Mouse (Mus musculus): ENCODE measurements at regions not wholly inside any gene's neighbourhood (a gene's known extent, or its start where the extent isn't known, plus 50 kb on each side); places are given as distances from the start of the nearest gene placed in this dataset.
A peak's percentile ranks its signal among the peaks of the same experiment; 100 is the strongest.
"Not testable (repeated sequence)": the region's sequence is repeated elsewhere in the genome, so short reads cannot be mapped to it uniquely, and the experiment has no call there.

DNA sequence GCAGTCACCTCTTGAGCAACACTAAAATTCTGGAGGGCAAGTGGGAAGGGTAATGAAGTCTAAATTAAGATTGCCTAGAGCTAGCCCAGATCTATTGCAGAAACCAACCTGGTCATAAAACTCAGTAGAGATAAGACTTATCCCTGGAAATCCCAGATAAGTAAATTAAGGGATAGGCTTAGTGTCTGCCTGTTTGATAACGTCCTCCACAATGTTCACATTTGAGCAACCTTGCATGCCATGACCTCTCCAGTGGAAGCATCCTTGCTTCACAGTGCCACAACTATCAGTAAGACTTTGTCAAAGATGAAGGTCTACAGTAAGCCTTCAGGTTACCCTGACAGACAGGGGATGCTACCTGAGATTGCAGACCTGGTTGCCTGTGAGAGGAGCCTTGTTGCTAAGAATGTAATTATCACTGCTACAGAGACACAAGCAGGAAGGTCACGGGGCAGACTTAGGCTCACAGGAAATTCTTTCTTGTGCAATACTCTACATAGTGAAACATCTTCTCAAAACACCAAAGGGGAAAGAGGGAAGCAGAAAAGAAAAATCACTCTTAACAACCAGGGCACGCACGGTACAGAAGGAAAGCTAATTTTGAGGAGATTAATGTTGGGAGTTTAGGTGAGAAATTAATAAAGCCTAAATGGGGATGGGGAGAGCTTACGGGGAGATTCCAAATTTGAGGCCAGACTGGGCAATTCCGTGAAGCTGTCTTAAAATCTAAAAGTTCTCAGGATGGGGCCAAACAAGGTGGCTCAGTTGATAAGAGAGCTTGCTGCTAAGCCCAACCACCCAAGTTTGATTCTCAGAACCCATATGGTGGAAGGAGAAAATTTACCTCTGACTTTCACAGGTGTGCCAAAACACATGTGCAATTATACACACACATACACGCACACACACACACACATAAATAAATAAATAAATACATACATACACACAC is 56.9 kb upstream of the Prdm9 start:
- DNase-seq (ENCODE audit: low read depth, low spot score) = peak; percentile 19

DNA sequence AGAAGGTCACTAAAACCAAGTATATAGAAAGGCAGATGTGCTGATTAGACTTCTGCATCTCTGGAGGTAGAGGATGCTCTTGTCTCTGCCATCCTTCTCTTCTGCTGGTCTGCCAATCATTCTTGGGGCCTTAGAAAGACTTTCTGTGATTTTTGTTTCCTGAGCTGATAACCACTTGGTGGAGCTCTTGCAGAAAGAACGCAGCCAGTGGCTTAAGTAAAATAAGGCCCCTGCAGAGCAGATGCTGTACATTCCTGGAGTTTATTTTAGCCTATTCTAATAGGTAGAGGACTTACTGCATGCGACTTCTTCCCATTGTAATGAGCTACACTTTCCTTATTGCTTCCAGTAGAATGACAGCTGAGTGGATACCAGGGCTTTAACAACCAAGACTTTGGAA is 58.8 kb upstream of the Prdm9 start:
- no peak for DNase-seq (ENCODE audit: low read depth, low spot score)

DNA sequence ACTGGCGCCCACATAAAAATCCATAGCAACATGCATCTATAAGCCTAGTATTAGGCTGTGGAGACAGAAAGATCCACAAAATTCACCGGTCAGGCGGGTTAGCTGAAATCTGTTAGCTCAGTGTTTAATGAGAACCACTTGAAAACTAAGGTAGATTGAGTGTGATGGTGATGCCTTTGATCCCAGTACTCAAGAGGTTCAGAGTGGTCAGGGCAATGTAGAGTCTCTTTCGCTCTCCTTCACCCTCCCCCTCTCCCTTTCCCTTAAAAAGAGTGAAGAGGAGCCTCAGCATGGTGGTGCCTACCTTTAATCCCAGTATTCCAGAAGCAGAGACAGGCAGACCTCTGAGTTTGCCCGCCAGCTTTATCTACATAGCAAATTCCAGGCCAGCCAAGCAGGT is 66.6 kb upstream of the Prdm9 start:
- DNase-seq (ENCODE audit: low read depth, low spot score) = no peak

DNA sequence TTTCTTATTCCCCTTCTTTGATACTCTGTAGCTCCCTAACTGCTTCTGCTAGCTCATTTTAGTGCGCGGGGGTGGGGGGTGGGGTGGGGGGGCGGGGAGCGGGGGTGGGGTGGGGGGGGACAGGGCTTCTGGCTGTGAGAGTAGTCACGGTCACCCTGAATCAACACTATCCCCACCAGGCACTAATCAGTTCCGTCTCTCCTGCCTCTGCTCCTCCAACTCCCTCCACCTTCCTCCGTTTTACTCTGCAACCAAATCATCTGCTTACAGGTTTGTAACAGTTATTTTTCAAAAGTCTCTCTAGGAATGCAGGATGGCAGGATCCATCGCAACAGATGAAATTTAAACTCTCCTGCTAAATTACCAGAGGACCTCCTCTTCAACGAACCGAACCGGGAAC is 67.5 kb upstream of the Prdm9 start:
- DNase-seq (ENCODE audit: low read depth, low spot score) = no peak

DNA sequence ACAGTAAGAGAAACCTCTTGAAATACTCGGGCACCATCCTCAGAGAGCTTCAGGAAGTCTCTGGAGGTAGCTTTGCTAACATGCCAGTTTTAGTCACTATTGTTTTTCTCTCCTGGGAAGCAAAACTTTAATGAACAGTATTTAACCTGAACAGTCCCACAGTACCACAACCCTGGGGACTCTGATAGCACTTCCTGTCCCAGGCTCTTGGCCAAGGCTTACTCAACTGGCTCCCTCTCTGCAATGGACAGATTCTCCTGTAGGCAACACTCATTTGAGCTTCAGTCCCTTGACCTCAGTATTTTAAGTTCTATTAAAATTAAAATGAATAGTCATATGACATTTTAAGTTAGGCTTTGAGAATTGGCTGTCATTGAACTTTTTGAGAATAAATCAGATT is 67.9 kb upstream of the Prdm9 start:
- no peak for DNase-seq (ENCODE audit: low read depth, low spot score)

DNA sequence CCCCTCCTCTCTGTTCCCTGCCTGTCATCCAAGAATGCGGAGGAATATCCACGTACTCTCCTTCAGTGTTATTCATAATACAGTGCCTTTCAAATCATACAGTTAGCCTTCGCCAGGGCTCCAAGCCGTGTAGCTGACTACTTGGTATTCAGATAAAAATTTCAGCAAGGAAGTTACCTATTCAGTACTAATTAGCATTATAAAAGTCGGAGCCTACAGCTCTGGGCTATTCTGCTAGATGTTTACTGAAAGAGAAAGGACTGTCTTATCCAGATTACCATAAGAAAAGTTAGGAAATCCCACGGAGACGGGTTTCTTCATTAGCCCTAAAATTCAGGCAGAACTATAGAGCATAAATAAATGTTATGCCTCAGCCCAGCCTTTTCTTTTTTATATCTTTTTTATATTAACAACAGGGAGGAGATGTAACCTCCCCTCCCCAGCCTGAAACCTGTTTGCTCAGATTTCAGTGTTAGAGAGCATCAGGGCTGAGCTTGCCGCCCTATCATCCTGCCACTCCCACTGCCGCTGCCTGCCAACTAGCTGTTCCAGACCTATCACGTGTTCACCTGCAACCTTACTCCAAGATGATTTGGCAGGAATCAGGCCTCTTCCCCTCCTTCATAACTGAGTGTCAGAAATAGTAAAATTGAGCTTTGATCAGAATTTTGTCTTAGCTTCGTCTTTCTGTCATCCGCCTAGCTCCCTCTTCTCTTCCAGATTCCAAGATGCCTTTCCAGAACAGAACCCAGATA is 65.5 kb upstream of the Chd1 start:
- DNase-seq (ENCODE audit: low read depth, low spot score) = not testable (repeated sequence)

DNA sequence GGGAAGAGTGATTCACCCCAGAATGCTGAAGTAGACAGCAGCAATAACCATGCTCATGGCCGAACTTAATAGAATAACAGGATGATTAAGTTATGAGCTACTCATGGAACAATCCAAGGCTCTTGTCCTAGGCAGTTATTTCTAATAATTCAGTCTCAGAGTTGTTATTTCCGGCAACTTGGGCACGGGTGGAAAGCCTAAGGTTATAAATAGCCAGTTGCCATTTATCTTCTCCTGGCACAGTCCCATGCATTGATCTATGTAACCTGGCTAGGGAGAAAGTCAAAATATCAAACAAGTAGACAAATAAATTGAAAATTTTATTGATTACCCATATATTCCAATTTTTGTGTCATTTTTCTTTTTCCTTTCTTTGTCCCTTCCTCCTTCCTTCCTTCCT is 64.0 kb upstream of the Chd1 start:
- DNase-seq (ENCODE audit: low read depth, low spot score) = no peak

DNA sequence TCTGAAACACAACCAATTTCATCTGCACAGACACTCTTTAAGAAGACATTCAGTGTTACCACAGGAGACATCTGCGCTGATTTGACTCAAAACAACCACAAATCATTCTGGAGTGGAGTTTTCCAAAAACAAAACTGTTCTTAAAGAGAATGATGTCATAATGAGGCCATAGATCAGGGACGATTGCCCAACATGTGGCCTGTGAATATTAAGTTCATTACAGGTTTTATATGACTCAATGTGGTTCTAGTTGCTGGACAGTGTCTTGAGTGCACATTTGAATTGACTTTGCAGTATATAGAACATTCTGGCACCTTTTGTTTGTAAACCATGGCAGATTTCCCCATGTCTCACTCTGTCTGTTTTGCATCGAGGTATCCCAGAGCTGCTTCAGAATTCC is 63.0 kb upstream of the Chd1 start:
- DNase-seq (ENCODE audit: low read depth, low spot score) = no peak

DNA sequence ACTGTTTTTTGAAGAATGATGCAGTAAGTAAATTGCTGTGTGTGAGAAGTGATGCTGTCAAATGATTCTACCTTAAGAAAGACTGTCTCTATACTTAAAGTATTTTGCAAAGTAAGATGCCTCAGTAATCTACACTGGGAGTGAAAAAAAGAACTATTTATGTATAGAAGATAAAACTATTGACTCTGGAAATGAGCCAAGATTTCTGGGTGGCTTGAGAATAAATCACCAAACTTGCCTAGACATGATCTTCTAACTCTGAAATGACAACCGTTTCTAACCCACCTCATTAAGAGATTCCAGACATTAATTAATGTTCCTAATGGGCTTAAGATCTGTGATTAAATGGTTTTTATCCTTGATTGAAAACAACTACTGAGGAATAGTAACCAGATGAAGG is 58.0 kb upstream of the Chd1 start:
- no peak for DNase-seq (ENCODE audit: low read depth, low spot score)

DNA sequence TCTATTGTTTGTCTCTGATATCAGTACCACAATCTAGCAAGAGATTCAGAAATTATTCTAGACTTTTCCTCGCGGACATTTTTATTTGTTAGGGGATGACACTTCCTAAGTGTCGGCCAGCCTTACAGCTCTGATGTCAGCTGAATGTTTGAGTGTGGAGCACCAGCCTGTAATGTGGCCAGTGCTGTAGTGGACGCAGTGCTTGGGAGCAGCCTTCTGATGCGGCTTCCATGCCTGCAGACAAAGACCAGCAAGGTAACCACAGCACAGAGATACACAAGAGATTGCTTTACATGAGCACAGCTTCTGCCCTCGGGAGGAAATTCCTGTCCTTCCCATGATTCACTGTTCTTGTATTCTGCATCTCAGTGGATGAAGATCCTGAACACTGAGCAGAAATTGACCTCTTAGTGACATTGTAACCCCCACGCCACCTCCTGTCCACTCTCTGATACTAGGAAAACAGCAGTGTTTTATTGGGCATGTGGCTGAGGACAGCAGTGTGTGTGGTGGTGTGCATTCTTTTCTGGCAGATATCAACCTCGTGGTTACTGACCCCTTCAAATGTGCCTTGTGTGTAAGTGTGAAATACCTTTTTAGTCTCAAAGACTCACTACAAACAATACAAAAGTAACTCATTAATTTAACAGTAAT is 54.6 kb upstream of the Chd1 start:
- no peak for DNase-seq (ENCODE audit: low read depth, low spot score)

DNA sequence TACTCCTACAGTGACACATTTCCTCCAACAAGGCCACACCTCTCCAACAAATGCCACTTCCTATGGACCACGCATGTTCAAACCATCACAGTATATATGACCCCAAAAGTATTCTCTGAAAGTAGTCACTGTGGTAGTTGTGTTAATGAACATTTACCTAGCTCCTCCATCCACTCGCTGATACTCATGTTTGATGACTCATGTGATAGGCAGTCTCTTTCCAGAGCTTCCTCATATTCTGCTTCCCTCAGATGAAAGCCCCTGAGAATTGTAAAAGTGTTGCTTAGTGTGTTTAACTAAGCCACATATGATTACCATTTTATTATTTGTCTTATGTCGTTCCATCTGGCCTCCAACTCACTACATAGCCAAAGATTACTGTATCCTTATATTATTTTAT is 52.9 kb upstream of the Chd1 start:
- DNase-seq (ENCODE audit: low read depth, low spot score) = no peak
